Mouse (Mus musculus): ENCODE measurements at regions not wholly inside any gene's neighbourhood (a gene's known extent, or its start where the extent isn't known, plus 50 kb on each side); places are given as distances from the start of the nearest gene placed in this dataset.

- DNase-seq: no peak
These were observed 65.2 kb downstream of the Slc30a10 start for GRCm38 (mm10) chr1:185519811-185520210.

DNA sequence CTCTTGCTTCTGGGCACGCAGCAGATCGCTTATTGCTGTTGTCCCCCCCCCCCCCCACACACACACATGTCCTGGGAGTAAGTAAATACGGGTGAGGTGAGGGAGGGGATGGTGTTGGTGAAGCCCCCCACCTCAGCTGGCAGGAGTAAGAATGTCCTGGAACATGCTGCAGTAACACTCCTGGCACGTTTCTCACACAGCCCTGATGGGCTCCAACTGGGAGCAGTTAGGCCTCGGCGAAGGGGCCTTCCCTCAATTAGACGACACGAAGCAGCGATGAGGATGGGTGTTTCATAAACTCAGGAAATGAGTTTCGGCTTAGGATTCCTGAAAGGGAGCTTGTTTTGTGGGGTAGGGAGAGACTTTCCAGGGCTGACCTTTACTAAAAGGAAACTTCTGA lies 69.4 kb downstream of the Slc30a10 start:
- DNase-seq: no peak

DNA sequence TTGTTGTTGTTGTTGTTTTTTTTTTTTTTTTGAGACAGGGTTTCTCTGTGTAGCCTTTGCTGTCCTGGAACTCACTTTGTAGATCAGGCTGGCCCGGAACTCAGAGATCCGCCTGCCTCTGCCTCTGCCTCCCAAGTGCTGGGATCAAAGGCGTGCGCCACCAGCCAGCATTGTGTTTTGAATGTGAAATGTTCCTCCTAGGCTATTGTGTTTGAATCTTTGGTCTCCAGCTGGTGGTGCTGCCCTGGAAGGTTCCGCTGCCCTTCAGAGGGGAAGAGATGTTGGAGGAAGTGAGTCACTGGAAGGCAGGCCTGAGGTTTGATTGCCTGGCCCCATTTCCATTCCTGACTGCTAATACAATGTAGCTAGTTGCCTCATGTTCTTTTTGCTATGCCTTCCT lies 78.8 kb downstream of the Slc30a10 start:
- no peak for DNase-seq

- no peak for DNase-seq
These were observed 79.5 kb downstream of the Slc30a10 start for GRCm38 (mm10) chr1:185534129-185534528.

DNA sequence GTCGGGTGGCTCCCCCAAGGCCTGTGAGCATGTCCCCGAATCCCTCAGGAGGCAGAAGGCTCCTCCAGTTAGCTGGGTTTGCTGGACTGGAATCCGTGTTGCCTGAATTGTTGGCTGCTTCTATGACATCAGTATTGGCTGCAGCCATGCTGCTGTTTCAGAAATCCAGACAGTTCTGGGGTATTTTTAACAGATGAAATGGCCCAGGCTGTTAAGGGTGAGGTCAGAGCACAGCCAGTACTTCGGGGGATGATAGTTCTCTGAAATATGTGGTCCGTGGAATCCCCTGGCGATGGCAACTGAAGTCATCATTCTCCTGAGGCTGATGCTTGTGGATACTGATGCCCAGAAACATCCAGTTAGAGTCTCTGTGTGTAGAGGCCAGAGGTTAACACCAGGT lies 80.7 kb downstream of the Slc30a10 start:
- DNase-seq: no peak

- DNase-seq: no peak
These were observed 82.6 kb downstream of the Slc30a10 start for GRCm38 (mm10) chr1:185537236-185537635.

DNA sequence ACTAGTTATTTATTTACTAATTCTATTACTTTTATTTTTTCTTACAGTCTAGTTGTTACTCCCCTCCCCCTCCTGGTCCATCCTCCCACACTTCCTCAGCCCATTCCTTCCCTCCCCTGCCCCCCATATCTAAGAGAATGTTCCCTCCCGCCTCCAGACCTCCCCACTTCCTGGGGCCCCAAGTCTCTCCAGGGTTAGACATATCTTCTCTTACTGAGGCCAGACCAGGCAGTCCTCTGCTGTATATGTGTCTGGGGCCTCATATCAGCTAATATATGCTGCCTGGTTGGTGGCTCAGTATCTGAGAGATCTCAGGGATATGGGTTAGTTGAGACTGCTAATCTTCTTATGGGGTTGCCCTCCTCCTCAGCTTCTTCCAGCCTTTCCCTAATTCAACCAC lies 84.8 kb downstream of the Slc30a10 start:
- no peak for DNase-seq

DNA sequence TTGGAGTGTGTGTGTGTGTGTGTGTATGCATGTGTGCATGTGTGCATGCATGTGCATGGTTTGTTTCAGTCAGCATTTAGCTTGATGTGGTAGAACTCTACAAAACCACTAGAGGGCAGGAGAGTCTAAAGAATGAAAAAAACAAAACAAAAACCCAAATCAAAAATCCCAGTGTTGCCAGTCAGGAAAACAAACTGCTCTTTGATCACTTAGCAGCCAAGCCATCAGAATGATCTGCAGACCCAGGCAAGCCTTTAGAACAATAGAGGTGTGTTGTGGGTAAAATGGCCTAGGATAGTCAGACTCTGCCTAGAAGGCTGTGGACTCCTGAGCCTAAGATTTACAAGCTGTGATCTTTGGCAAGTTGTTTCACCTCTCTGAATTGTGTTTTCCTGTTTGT lies 91.7 kb downstream of the Slc30a10 start:
- DNase-seq: no peak

- no peak for DNase-seq
These were observed 118.3 kb downstream of the Slc30a10 start for GRCm38 (mm10) chr1:185572761-185573530.

GRCm38 (mm10) chr1:185574978-185575377 lies 120.3 kb downstream of the Slc30a10 start:
- no peak for DNase-seq

GRCm38 (mm10) chr1:185579824-185580223 lies 125.2 kb downstream of the Slc30a10 start:
- DNase-seq: no peak

DNA sequence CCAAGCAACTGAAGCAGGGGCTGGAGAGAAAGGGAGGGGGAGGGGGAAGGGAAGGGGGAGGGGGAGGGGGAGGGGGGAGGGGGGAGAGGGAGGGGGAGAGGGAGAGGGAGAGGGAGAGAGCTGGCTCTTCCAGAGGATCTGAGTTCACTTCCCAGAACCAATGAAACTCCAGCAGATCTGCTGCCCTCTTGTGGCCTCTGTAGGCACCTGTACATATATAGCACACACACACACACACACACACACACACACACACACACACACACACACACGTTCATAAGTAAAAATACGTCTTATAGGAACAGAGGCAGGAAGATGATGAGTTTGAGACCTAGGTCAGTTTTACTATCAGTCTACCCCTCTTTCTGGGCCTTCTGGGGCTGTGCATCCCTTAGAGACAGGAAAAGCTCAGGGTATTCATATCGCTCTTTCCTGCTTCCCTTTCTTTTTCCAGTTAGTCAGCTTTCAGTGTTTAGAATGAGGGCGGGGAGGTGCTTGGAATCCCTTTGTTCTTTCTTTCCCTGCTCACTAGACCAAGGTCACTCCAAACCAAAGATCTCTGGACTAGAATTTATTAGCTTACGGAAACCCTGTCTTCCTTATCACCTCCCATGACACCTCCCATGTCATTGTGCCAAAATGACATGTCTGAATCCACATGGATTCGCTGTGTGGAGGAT lies 130.7 kb downstream of the Slc30a10 start:
- DNase-seq: no peak

GRCm38 (mm10) chr1:185587671-185588347 lies 133.2 kb downstream of the Slc30a10 start:
- DNase-seq: no peak

DNA sequence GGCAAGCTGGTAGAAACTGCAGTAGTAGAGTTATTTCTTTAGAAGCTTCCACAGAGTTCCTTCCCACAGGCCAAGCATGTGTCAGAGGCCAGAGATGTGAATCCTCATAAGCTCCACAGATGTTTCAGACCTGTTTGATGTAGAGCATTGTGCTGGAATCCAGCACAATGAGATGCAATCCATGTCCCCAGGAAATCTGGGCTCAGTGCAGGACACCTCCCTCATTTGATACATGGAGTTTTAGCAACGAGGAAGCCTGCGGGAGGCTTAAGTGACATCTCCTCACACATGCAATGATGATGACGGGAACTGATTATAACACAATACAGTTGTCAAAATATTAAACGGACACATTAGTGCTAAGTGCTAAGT lies 133.7 kb downstream of the Slc30a10 start:
- no peak for DNase-seq

- DNase-seq: no peak
These were observed 142.2 kb downstream of the Slc30a10 start for GRCm38 (mm10) chr1:185596815-185597214.

- DNase-seq: no peak
These were observed 143.9 kb downstream of the Slc30a10 start for GRCm38 (mm10) chr1:185598514-185598913.

GRCm38 (mm10) chr1:185601166-185601565 lies 146.5 kb downstream of the Slc30a10 start:
- DNase-seq: no peak

DNA sequence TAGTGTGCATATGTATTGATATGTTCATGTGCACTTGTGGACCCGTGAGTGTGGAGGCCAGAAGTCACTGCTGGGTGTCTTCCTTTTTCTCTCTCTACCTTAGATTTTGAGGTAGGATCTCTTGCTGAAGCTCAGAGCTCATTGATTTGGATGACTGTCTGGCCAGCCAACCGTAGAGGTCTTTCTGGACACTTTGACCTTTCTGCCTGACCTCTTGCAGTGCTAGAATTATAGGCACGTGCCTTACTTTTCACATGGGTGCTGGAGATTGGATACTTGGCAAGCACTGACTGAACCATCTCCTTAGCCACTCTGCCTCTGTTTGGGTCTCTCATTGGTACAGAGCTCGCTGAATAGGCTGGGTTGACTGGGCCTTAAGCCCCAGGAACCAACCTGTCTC lies 151.3 kb downstream of the Slc30a10 start:
- peak; percentile 27 for DNase-seq

DNA sequence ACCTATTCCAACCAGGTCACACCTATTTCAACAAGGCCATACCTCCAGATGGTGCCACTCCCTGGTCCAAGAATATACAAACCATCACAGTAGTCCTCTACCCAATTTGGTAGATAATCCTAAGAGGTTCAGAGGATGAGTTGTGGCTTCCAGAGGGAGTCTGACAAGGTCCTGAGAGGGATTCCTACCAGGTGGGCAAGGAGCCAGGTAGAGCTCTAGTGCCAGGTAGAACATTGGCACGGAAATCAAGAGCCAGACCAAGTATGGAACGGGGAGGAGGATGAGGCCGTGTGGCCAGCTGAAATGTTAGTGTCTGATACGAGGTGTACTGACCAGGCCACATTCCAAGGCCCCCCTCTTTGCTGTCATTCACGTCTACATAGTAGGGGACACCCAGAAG lies 153.0 kb downstream of the Slc30a10 start:
- DNase-seq: no peak

- no peak for DNase-seq
These were observed 153.8 kb downstream of the Slc30a10 start for GRCm38 (mm10) chr1:185608440-185608839.

DNA sequence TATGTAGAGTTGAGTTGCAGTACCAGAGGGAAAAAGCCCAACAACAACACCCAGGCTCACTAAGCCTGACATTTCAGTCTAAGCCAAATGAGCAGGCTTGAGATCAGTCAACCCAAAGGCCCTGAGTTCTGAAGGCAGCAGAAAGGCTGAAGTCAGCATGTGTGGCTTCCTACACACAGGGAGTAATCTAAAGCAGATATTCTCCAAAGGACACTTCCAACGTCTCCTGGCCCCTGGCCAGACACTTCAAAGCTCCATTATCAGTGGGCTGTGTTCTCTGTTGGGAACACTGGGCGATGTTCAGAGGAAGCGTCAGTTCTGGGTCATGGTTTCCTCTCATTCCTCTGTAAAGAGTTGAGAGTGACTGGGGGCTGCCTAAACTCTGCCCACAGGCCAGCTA lies 155.9 kb downstream of the Slc30a10 start:
- DNase-seq: no peak

DNA sequence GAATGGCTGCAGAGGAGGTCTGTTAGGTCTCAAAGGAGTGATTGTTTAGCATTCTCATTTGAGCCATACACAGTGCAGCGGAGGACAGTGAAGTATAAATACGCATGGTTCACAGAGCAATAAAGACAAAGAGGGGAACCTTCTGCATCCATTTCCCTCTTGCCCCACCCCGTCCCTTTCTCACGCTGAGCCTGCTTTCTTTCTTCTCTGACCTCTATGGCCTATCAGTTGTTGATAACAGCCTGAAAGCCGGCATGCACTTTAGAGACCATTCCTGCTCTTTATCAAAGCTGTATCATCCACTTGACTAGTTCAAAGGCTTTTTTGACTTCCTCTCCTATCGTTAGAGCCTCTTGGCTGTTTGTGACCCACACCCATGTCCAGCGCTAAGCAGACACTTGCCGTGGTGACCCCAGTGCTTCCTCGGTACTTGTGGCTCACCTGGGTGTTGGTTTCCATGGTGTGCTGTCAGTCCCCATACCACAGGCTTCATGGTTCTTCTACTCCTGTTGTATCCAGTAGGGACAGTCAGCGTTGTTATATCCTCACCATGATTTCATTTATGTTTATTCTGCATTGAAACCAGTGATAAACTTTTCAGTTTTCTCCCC lies 161.3 kb downstream of the Slc30a10 start:
- DNase-seq: no peak

GRCm38 (mm10) chr1:185617691-185618090 lies 163.0 kb downstream of the Slc30a10 start:
- DNase-seq: no peak

DNA sequence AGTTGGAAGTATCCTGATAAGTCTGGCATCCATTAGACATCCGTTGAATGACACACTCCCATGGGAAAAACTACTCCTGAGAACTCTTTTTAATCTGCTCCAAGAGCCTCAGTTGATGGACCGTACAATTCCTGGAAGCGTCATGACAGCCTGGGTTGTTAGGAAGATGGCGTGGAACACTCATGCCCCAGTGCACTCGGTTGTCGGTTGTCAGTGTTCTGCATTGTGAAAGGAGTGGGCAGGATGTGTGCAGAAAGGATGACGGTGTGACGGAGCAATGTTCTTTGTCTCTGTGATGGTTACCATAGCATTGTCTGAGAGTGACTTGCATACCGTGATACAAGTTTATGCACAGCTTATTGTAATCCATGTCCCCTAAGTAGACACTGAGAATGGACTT lies 164.4 kb downstream of the Slc30a10 start:
- DNase-seq: no peak

Data from kidney, adult 11 months (tissue).